Mouse (Mus musculus) forebrain, embryonic 10.5 days (tissue): ENCODE results near the gene Syt12. TPM values are rescaled to one million over a fixed set of nuclear protein-coding genes. Genes with fewer than 3 reads are reported as not detected.

Experiments used
- DNase-seq: peaks from one replicate; pipeline ENCODE4 v3.0.0-alpha.2; 2017; ENCODE audit warnings: low spot score; ENCODE audit errors: extremely low spot score
- H3K27ac ChIP-seq: fragments of 300-500 bp; sonication (generic); 2 replicates; pipeline ENCODE4 v1.5.1; 2016; ENCODE audit warnings: mild to moderate bottlenecking
- H3K27me3 ChIP-seq: fragments of 300-500 bp; sonication (generic); 2 replicates; pipeline ENCODE4 v1.6.1; 2016; ENCODE audit warnings: mild to moderate bottlenecking; ENCODE audit not compliant: poor library complexity, severe bottlenecking
- H3K36me3 ChIP-seq: fragments of 300-500 bp; sonication (generic); replicated peaks from 2 replicates; pipeline ENCODE4 v1.6.1; 2016; ENCODE audit warnings: mild to moderate bottlenecking, moderate library complexity
- H3K4me1 ChIP-seq: fragments of 300-500 bp; sonication (generic); 2 replicates; pipeline ENCODE4 v1.6.1; 2016
- H3K4me3 ChIP-seq: fragments of 300-500 bp; sonication (generic); 2 replicates; pipeline ENCODE4 v1.5.1; 2016; ENCODE audit warnings: mild to moderate bottlenecking, moderate library complexity
- H3K9me3 ChIP-seq: fragments of 300-500 bp; sonication (generic); 2 replicates; pipeline ENCODE4 v1.6.1; 2016; ENCODE audit warnings: mild to moderate bottlenecking, moderate library complexity
- WGBS: fragments of 180-500 bp; shearing (Covaris S2); methylation state at CpG from one replicate; pipeline ENCODE4 v1.1.7; 2016; 5-methylcytosine and 5-hydroxymethylcytosine counted together
- polyA plus RNA-seq: library from polyadenylated mRNA; unstranded; fragments of >200 nt; fragmentation: Nextera tagmentation; extraction: Ambion mirVana; gene quantifications from 2 replicates; pipeline ENCODE4 v1.2.1, GENCODE M21; 2016

Syt12 gene
- polyA plus RNA-seq, 1 experiment from 2014 or later: 3.0 TPM

DNA sequence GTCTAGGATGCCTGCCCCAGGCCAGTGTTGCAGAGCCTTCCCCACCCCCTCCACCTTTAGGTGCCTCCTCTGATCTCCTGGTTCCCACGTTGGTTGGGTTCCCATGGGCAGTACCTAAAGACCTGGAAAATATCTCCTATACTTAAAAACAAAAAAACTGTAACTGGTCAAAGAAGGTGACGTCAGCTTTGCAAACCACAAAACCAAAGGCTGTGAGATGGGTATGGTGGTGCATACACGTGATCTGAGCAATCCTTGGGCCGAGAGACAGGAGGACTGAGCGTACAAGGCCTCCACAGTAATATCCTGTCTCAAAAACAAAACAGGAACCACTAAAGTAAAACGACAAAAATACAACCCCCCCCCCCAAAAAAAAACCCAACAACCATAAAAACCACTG, 39.4 kb downstream of the Syt12 start:
- no peak overlapping the region for H3K27ac ChIP-seq
- H3K27me3 ChIP-seq: peaks cover 37% of the 10 kb centered on the region
- H3K36me3 ChIP-seq: peaks cover 2% of the 10 kb centered on the region; the same call in 1 of the 2 replicates
- no peaks in the 10 kb centered on the region; the same call in 1 of the 2 replicates for H3K9me3 ChIP-seq
- no peak for DNase-seq
- H3K4me1 ChIP-seq: peaks cover 46% of the 10 kb centered on the region
- 73% methylated on average over 6 of the region's 6 CpGs for WGBS
- no peak overlapping the region for H3K4me3 ChIP-seq

DNA sequence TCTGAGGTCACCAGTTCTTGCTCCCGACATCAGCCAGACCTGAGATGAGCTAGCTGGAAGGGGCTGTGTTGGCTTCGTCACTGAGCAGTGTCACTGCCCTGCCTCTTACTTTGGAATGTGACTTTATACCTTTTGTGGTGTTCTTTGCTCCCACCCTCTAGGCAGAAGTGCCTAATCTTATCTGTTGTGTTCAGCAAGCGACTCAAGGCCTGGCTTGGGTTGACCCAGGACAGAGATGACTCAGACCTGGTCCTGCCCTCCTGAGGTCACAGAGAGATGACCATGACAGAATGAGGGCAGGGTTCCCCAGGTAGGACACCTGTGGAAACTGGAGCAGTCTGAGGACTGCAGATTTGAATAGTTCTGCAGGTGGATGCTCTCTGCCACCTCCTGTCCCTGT, 41.0 kb downstream of the Syt12 start:
- Histone ChIP-seq H3K27me3 (peaks cover 37% of the 10 kb centered on the region), H3K4me3 (no peak overlapping the region), H3K36me3 (peaks cover 8% of the 10 kb centered on the region), H3K27ac (no peak overlapping the region), H3K9me3 (no peaks in the 10 kb centered on the region; the same call in 1 of the 2 replicates), H3K4me1 (peaks cover 34% of the 10 kb centered on the region)
- 97% methylated on average over 3 of the region's 3 CpGs for WGBS
- no peak for DNase-seq

- DNase-seq: no peak
- H3K27me3 ChIP-seq: peaks cover 26% of the 10 kb centered on the region
- peaks cover 13% of the 10 kb centered on the region for H3K36me3 ChIP-seq
- no peak overlapping the region for H3K4me3 ChIP-seq
- no peaks in the 10 kb centered on the region; the same call in 1 of the 2 replicates for H3K9me3 ChIP-seq
- H3K4me1 ChIP-seq: peaks cover 22% of the 10 kb centered on the region
- H3K27ac ChIP-seq: no peak overlapping the region
- 93% methylated on average over 1 of the region's 1 CpGs for WGBS
Observed at GRCm38 (mm10) chr19:4434999-4435398, 42.2 kb downstream of the Syt12 start.

GRCm38 (mm10) chr19:4433756-4434155, 43.5 kb downstream of the Syt12 start:
- no peak overlapping the region for H3K4me3 ChIP-seq
- WGBS: 88% methylated on average over 1 of the region's 1 CpGs
- H3K36me3 ChIP-seq: peaks cover 16% of the 10 kb centered on the region
- H3K9me3 ChIP-seq: no peaks in the 10 kb centered on the region; the same call in 1 of the 2 replicates
- no peak for DNase-seq
- peaks cover 10% of the 10 kb centered on the region for H3K4me1 ChIP-seq
- no peak overlapping the region for H3K27ac ChIP-seq
- H3K27me3 ChIP-seq: peaks cover 13% of the 10 kb centered on the region

DNA sequence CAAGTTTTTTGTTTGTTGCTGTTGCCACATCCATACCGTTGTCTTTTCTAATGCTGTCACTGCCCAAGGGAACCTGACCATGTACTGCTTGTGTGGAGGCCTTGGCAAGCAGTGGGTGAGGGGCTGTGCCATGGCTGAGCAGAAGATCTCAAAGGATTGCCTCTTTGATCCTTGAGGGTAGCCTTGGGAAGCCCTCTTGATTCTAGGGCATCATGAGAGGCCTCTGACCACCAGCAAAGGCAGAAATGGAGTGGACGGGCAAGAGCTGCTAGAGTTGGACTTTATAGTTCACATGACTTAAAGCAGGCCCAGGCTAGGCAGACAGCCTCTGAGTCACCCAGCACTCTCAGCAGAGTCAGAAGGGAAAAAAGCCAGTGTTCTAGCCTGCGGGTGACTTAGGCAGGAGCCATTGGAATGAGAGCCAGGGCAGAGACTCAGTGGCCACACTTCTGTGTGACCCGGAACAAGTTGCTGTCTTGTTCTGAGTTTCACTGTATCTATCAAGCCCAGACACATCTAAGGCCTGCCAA, 47.1 kb downstream of the Syt12 start:
- Histone ChIP-seq H3K9me3 (no peaks in the 10 kb centered on the region), H3K4me1 (no peaks in the 10 kb centered on the region), H3K27me3 (no peaks in the 10 kb centered on the region), H3K36me3 (peaks cover 30% of the 10 kb centered on the region), H3K27ac (no peak overlapping the region), H3K4me3 (no peak overlapping the region)
- WGBS: 92% methylated on average over 4 of the region's 4 CpGs
- DNase-seq: no peak

DNA sequence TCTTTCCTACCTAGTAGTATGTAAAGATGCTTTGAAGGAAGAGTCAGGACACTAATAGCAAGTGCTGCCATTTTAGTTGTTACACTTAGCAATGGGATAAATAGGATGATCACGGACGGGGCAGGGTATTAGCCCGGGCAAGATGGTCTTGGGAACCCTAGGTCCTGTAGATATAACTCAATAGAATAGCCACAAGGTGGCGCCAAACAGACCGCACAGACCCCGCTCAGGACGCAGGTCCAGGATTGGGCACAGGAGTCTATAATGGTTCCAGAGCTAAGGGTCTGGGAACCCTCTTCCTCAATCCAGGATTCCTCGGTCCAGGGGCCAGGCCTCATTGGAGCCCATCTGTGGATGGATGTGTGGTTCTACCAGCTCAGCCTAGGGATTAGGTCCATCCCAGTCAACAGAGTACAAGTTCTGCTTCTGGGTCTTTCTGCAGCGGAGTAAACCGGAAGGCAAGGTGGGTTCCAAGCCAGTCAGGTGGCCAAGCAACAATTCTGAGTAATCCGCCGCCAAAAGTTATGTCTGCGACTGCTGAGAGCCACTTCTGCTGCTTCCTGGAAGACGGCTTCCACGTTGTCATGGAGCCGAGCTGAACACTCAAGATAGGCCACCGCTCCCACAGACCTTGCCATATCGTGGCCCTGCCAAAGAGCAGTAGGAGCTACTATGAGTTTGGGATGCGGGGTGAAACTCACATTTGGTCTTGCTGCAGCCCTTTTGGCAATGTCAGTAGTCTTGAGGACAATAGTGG, 51.5 kb downstream of the Syt12 start:
- H3K36me3 ChIP-seq: peaks cover 27% of the 10 kb centered on the region
- H3K27ac ChIP-seq: no peak overlapping the region
- no peaks in the 10 kb centered on the region for H3K4me1 ChIP-seq
- no peaks in the 10 kb centered on the region for H3K27me3 ChIP-seq
- DNase-seq: no peak
- H3K4me3 ChIP-seq: no peak overlapping the region
- H3K9me3 ChIP-seq: no peaks in the 10 kb centered on the region
- 77% methylated on average over 19 of the region's 19 CpGs for WGBS

DNA sequence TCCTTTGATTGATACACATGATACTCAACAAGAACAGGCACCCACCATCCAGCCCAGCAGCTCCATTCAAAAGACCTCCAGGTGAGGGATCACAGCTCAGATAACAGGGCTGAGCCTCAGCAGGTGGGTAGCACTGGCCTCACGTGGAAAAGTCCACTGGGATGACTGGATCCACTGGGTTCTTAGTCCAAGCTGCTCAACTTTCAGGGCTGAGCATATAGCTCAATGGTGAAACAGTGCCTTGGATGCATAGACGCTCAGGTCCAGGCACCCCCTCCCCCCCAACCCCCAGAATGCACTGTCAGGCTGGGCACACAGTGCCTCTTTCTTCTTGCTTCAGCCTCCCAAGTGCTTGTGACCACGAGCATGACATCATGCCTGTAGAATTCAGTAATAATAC, 54.2 kb downstream of the Syt12 start:
- Histone ChIP-seq H3K9me3 (no peaks in the 10 kb centered on the region), H3K27ac (no peak overlapping the region), H3K36me3 (peaks cover 23% of the 10 kb centered on the region), H3K4me3 (no peak overlapping the region), H3K4me1 (no peaks in the 10 kb centered on the region), H3K27me3 (no peaks in the 10 kb centered on the region)
- 83% methylated on average over 3 of the region's 3 CpGs for WGBS
- no peak for DNase-seq

- Histone ChIP-seq H3K36me3 (peaks cover 23% of the 10 kb centered on the region), H3K27ac (no peak overlapping the region), H3K27me3 (no peaks in the 10 kb centered on the region), H3K4me1 (no peaks in the 10 kb centered on the region), H3K4me3 (no peak overlapping the region), H3K9me3 (no peaks in the 10 kb centered on the region)
- no peak for DNase-seq
- WGBS: 97% methylated on average over 3 of the region's 3 CpGs
Observed at GRCm38 (mm10) chr19:4422581-4422980, 54.7 kb downstream of the Syt12 start.

- WGBS: 87% methylated on average over 8 of the region's 8 CpGs
- peaks cover 9% of the 10 kb centered on the region for H3K36me3 ChIP-seq
- no peaks in the 10 kb centered on the region for H3K4me1 ChIP-seq
- H3K27ac ChIP-seq: no peak overlapping the region
- no peak for DNase-seq
- no peaks in the 10 kb centered on the region for H3K27me3 ChIP-seq
- H3K9me3 ChIP-seq: no peaks in the 10 kb centered on the region
- no peak overlapping the region for H3K4me3 ChIP-seq
Observed at GRCm38 (mm10) chr19:4420153-4420910, 56.9 kb downstream of the Syt12 start.

- Histone ChIP-seq H3K4me3 (no peak overlapping the region), H3K4me1 (no peaks in the 10 kb centered on the region), H3K9me3 (no peaks in the 10 kb centered on the region), H3K27ac (no peak overlapping the region), H3K27me3 (no peaks in the 10 kb centered on the region), H3K36me3 (peaks cover 3% of the 10 kb centered on the region)
- DNase-seq: no peak
- 90% methylated on average over 5 of the region's 5 CpGs for WGBS
Observed at GRCm38 (mm10) chr19:4419711-4420110, 57.5 kb downstream of the Syt12 start.

- no peak for DNase-seq
- Histone ChIP-seq H3K27ac (no peak overlapping the region), H3K4me1 (no peaks in the 10 kb centered on the region), H3K9me3 (peaks cover 5% of the 10 kb centered on the region; the same call in 1 of the 2 replicates), H3K27me3 (no peaks in the 10 kb centered on the region), H3K36me3 (no peaks in the 10 kb centered on the region; the same call in 1 of the 2 replicates), H3K4me3 (no peak overlapping the region)
Observed at GRCm38 (mm10) chr19:4417713-4418112, 59.5 kb downstream of the Syt12 start.

GRCm38 (mm10) chr19:4417183-4417582, 60.1 kb downstream of the Syt12 start:
- WGBS: 0% methylated on average over 1 of the region's 1 CpGs

GRCm38 (mm10) chr19:4414631-4415030, 62.6 kb downstream of the Syt12 start:
- no peaks in the 10 kb centered on the region for H3K4me1 ChIP-seq
- peaks cover 5% of the 10 kb centered on the region; the same call in 1 of the 2 replicates for H3K9me3 ChIP-seq
- no peaks in the 10 kb centered on the region for H3K27me3 ChIP-seq
- no peak overlapping the region for H3K4me3 ChIP-seq
- no peak for DNase-seq
- no peak overlapping the region for H3K27ac ChIP-seq
- WGBS: 83% methylated on average over 1 of the region's 1 CpGs
- no peaks in the 10 kb centered on the region for H3K36me3 ChIP-seq

More at GRCm38 (mm10) chr19:4417183-4417582, 60.1 kb downstream of the Syt12 start:
- Histone ChIP-seq H3K27ac (no peak overlapping the region), H3K36me3 (no peaks in the 10 kb centered on the region; the same call in 1 of the 2 replicates), H3K4me3 (no peak overlapping the region), H3K4me1 (no peaks in the 10 kb centered on the region), H3K9me3 (peaks cover 5% of the 10 kb centered on the region; the same call in 1 of the 2 replicates), H3K27me3 (no peaks in the 10 kb centered on the region)
- DNase-seq: peak; percentile 45
